Mouse (Mus musculus): ENCODE measurements at regions not wholly inside any gene's neighbourhood (a gene's known extent, or its start where the extent isn't known, plus 50 kb on each side); places are given as distances from the start of the nearest gene placed in this dataset.

DNA sequence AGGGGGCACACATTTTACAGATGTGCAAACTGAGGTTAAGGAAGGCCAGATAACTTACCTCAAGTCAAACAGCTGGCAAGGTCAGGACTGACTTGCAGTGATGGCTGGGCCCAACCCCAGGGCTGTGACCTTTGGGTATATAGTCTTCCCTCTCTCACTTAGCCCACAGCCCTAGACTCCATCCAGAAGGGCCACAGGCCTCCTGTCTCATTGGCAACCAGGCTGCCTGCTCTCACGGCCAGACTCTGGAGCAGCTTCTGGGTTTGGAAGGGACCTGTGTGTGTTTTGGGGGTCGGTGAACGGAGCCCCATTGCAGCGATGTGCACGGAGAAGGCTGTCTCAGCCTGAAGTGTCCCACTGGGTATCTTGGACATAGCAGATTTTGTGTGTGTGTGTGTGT lies 70.2 kb upstream of the Wnt7b start:
- no peak overlapping the region for H3K4me3 ChIP-seq
- no peak for ATAC-seq (ENCODE audit: insufficient number of reproducible peaks, insufficient read depth, low FRiP score, low TSS enrichment)
- H3K36me3 ChIP-seq, result no peaks in the 10 kb centered on the region
- H3K27me3 ChIP-seq, result peaks cover 45% of the 10 kb centered on the region
- no peaks in the 10 kb centered on the region for H3K9me3 ChIP-seq
- H3K4me1 ChIP-seq, result peaks cover 28% of the 10 kb centered on the region
- no peak overlapping the region for H3K9ac ChIP-seq
- 91% methylated on average over 5 of the region's 5 CpGs for WGBS
- no peak overlapping the region for H3K27ac ChIP-seq
- H3K4me2 ChIP-seq (replicated peaks), result no peak overlapping the region

DNA sequence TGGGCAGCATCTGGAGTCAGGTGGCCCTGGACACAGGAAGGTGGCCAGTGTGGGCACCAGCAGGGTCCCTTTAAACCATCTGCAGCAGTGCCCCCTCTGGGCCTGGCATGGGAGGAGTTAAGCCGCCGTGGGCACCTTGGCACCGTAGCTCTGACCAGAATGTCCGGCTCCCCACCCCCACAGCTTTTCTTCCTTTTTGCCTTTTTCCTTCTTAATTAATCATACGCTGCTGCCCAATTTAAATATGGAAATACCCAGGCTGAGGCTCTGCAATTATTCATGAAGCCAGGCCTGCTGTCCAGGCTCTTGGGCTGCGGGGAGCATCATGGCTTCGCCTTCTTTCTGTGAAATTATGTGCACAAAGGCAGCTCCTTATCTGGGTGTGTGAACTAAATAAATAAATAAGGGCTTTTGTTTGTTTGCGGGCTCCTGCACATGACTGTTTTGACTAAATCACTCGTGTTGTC lies 70.6 kb upstream of the Wnt7b start:
- Histone ChIP-seq H3K27me3 (peaks cover 47% of the 10 kb centered on the region), H3K9me3 (no peaks in the 10 kb centered on the region), H3K4me3 (no peak overlapping the region), H3K36me3 (no peaks in the 10 kb centered on the region), H3K27ac (peak overlapping the region; percentile 83; the same call in 1 of the 2 replicates), H3K9ac (0 out of 2 replicates have a peak overlapping the region, but pooled peaks have one; percentile 44), H3K4me2 (replicated peaks) (peak overlapping the region; percentile 44), H3K4me1 (peaks cover 28% of the 10 kb centered on the region)
- 74% methylated on average over 9 of the region's 9 CpGs for WGBS
- no peak for ATAC-seq (ENCODE audit: insufficient number of reproducible peaks, insufficient read depth, low FRiP score, low TSS enrichment)

DNA sequence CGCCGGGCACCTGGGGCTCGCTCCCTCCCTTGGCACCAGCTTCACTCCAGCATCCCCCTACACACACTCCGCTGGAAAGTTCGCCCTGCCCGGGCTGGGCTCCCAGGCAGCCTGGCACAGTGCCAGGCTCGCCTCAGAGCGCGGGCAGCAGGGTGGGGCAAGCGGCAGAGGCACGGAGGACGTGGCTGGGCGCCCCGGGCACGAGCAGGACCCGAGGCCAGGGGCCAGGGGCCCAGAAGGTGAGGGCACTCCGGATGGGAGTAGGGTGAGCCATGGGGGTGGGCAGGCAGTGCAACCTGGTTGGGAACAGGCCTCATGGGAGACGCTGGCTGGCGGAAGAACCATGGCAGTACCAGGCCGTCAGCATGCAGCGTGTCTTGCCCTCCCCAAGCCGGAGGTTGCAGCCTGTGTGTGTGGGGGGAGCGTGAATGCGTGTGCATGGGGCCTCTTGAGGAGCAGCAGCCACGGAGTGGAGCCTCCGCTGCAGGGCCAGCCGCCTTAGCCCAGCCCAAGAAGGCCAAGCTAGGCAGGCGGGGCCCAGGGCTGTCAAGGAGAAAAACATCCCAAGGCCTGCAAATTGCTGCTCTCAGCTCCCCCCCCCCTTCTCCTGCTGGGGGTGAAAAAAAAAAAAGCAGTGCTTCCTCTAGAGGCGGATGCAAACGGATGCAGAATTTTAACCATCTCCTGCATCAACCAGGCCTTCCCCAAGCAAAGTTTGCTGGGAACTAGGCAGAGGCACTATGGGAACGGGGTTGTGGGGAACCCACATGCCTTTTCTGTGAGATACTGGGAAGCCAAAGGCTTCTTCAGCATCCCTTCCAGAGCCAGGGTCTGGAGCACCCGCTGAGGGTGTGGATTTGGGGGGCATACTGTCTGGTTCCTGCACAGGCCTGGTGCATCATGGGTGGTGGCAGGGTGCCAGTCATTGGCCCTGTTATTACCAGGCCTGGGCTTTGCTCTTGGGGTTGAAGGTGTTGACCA lies 71.4 kb upstream of the Wnt7b start:
- Histone ChIP-seq H3K27me3 (peaks cover 48% of the 10 kb centered on the region), H3K36me3 (no peaks in the 10 kb centered on the region), H3K4me3 (peak overlapping the region; percentile 8; the same call in 1 of the 2 replicates), H3K9me3 (no peaks in the 10 kb centered on the region), H3K9ac (peak overlapping the region; percentile 44), H3K27ac (peak overlapping the region; percentile 83), H3K4me1 (peaks cover 28% of the 10 kb centered on the region), H3K4me2 (replicated peaks) (peak overlapping the region; percentile 44)
- ATAC-seq (ENCODE audit: insufficient number of reproducible peaks, insufficient read depth, low FRiP score, low TSS enrichment), result peak; percentile 55
- WGBS, result 44% methylated on average over 32 of the region's 32 CpGs

DNA sequence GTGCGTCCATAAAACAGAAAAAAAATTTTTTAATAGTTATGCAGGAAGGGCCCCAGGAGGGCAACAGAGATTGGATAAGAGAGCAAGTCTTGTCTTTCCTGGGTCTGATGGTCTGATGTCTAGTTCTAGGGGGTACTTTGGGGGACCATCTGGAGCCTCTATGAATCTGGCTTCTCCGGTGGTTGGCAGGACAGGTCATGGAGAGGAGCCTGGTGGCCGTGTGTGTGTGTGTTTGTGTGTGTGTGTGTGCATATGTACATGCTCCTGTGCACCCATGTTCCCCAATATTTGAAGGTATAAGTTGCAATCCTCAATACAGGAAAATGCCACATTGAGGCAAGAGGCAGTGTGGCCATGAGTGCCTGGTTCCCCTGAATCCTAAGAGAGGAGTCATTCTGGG lies 72.5 kb upstream of the Wnt7b start:
- Histone ChIP-seq H3K4me2 (replicated peaks) (no peak overlapping the region), H3K27me3 (peaks cover 55% of the 10 kb centered on the region), H3K9ac (no peak overlapping the region), H3K27ac (no peak overlapping the region), H3K4me1 (peaks cover 28% of the 10 kb centered on the region), H3K9me3 (no peaks in the 10 kb centered on the region), H3K4me3 (no peak overlapping the region), H3K36me3 (no peaks in the 10 kb centered on the region)
- WGBS, result 85% methylated on average over 3 of the region's 3 CpGs
- ATAC-seq (ENCODE audit: insufficient number of reproducible peaks, insufficient read depth, low FRiP score, low TSS enrichment), result no peak

DNA sequence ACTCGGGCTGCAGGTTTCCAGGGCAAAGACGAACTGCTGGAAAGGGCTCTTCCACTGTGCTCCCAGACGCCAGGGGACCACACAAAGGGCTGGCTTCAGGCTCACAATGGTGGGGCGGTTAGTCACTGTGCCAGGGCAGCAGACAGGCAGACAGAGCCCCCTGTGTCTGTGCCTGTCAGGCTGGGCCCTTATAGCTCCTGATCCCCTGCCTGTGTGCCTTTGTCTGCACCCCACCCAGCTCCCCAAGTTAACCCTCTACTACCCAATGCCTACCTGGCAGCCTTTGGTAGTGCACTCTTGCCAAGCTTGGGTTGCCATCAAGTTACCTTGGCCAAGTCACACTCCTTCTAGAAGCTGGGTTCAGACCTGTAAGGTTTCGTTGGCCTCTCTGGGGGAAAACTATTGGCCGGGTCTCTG lies 73.5 kb upstream of the Wnt7b start:
- H3K4me1 ChIP-seq, result peaks cover 28% of the 10 kb centered on the region
- peak overlapping the region; percentile 50; the same call in 1 of the 2 replicates for H3K27ac ChIP-seq
- no peak for ATAC-seq (ENCODE audit: insufficient number of reproducible peaks, insufficient read depth, low FRiP score, low TSS enrichment)

DNA sequence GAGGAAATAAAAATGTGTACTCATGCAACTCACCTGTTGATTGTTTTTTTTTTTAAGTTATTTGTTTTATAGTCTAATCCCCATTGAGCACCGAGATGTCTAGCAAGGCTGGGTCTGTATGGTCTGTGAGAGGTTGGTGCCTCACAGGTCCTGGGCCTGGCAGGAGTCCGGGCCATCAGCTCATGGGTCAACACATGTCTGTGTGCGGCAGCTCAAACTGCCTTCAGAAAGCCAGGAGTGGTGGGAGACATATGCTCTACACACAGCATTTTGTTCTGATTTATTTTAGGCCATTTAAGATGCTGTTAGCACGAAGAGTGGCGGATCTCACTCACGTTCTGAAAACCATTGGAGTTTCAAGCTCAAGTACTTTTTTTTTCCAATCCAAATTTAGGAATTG lies 74.6 kb upstream of the Wnt7b start:
- no peaks in the 10 kb centered on the region for H3K36me3 ChIP-seq
- H3K4me3 ChIP-seq, result no peak overlapping the region
- no peaks in the 10 kb centered on the region for H3K9me3 ChIP-seq
- no peak overlapping the region for H3K9ac ChIP-seq
- peaks cover 60% of the 10 kb centered on the region for H3K27me3 ChIP-seq
- no peak overlapping the region for H3K27ac ChIP-seq
- 73% methylated on average over 6 of the region's 6 CpGs for WGBS
- H3K4me1 ChIP-seq, result peaks cover 28% of the 10 kb centered on the region
- no peak overlapping the region for H3K4me2 ChIP-seq (replicated peaks)
- no peak for ATAC-seq (ENCODE audit: insufficient number of reproducible peaks, insufficient read depth, low FRiP score, low TSS enrichment)

More for the DNA sequence above, 73.5 kb upstream of the Wnt7b start:
- no peak overlapping the region; the same call in 1 of the 2 replicates for H3K9ac ChIP-seq
- WGBS, result 31% methylated on average over 6 of the region's 6 CpGs
- H3K9me3 ChIP-seq, result no peaks in the 10 kb centered on the region
- H3K36me3 ChIP-seq, result no peaks in the 10 kb centered on the region
- H3K4me3 ChIP-seq, result no peak overlapping the region
- no peak overlapping the region for H3K4me2 ChIP-seq (replicated peaks)
- peaks cover 55% of the 10 kb centered on the region for H3K27me3 ChIP-seq

DNA sequence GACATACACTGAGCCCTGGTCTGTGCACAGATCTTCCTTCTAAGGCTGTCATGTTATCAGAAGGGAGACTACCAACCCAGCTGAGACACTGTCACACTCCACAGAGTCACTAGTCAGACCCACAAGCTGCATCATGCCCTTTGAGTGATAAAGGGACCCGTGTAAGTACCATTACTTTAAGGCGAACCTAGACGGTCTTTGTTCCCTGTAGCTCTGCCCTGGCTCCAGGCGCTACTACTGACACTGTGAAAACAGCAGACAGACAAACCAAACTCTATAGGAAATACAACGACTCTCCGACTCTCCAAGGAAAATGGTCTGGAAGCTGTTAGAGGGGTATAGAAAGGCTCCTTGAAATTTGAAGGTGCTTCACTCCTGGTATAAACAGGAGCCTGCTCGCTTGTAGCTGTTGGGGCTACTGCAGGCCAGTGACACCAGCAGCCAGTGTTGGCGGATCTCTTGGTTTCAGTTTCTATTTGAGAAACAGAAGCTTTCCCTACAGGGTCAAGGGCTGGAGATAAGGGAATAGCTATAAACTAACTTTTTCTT lies 75.2 kb upstream of the Wnt7b start:
- no peak overlapping the region for H3K27ac ChIP-seq
- no peaks in the 10 kb centered on the region for H3K9me3 ChIP-seq
- 62% methylated on average over 8 of the region's 8 CpGs for WGBS
- H3K36me3 ChIP-seq, result no peaks in the 10 kb centered on the region
- no peak for ATAC-seq (ENCODE audit: insufficient number of reproducible peaks, insufficient read depth, low FRiP score, low TSS enrichment)
- H3K27me3 ChIP-seq, result peaks cover 64% of the 10 kb centered on the region
- no peak overlapping the region for H3K4me3 ChIP-seq
- H3K9ac ChIP-seq, result no peak overlapping the region
- H3K4me2 ChIP-seq (replicated peaks), result no peak overlapping the region
- H3K4me1 ChIP-seq, result peaks cover 28% of the 10 kb centered on the region

DNA sequence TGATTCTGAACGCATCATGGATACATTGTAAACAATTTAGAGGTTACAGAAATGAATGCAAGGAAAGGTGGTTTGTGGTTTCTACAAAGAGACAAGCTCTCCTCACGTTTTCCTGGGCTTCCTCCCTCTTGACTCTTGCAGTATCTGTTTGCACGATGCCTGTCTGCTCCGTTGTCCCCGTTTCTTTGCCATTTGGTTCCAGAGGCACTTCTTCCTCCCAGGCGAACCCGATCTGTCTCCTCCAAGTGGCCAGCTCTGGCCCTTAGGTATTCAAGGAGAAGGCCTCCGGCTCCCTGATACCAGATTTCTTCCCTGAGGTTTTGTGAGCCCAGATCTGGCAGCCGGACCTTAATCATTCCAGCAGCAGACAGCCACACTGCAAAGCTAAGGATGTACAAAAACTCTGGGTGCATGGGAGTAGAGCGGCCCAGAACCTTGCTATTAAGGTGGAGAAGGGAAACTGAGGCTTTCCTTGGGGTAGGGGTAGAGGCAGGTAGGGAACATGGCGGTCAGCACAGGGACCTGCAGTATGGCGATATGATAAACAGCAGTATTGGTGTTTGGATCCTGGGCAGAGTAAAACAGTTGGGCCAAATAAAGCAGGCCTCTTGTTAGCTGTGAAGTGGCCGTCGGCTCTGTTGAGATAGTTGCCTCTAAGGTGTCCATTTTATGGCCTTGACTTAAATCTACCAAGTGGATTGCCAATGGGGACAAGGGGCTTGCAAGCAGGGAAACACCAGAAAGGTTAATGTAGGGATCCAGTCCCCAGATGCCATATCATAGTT lies 76.0 kb upstream of the Wnt7b start:
- 82% methylated on average over 14 of the region's 14 CpGs for WGBS
- Histone ChIP-seq H3K9ac (no peak overlapping the region), H3K9me3 (no peaks in the 10 kb centered on the region), H3K27ac (no peak overlapping the region), H3K36me3 (no peaks in the 10 kb centered on the region), H3K4me3 (no peak overlapping the region), H3K4me2 (replicated peaks) (no peak overlapping the region), H3K4me1 (peaks cover 20% of the 10 kb centered on the region), H3K27me3 (peaks cover 65% of the 10 kb centered on the region)
- ATAC-seq (ENCODE audit: insufficient number of reproducible peaks, insufficient read depth, low FRiP score, low TSS enrichment), result no peak

DNA sequence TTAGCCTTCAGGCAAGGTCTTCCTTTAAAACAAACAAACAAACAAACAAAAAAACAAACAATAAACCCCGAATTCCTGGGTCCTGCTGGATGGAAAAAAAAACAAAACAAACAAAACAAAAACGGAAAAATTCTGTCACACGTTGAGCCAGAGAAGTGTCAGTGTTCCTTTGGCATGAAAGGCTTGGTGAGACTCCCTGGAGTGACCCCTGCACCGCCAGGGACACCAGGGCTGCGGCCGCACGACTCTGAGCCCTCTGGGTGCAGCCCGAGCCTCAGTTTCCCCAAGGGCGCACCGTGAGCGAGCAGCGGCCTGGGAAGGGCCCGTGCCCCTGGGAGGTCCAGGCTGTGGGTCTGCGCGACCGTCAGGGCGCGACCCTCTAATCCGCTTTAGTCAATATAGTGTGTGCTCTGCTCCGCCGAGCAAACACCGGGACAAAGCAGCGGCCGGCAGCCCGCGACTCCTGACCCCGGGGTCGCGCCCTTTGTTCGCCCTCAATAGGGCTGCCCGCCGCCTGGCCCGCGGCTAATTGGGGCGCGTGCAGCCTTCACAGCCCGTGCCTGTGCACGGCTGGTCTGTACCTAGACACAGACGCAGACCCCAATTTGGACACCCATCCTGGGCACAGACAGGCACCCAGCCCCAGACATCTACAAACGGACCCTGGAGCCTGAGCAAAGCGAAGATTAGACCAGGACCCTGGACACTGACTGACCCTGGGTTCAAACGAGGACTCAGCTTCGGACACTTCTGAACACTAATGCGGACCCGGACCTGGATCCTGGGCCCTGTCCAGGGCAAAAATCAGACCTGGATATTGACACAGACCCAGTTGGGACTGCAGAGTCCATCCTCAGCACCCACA lies 74.0 kb upstream of the Ppara start:
- peaks cover 4% of the 10 kb centered on the region; the same call in 1 of the 2 replicates for H3K4me1 ChIP-seq
- WGBS, result 10% methylated on average over 45 of the region's 45 CpGs

DNA sequence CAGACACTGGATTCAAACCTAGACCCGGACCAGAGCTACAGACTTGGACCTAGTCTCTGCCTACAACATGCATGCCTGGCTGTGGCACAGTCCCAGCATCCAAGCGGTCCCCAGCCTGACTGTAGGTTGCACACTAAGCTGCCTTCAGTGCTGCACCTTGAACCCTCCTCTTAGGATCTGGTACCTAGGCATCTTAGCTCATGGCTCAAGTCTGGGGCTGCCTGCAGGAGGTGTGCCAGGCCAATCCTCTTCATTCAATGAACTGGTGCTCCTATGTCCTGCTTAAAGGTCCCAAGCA lies 73.4 kb upstream of the Ppara start:
- H3K27me3 ChIP-seq, result peaks cover 77% of the 10 kb centered on the region
- WGBS, result 73% methylated on average over 2 of the region's 2 CpGs
- no peak overlapping the region for H3K27ac ChIP-seq
- H3K4me1 ChIP-seq, result no peaks in the 10 kb centered on the region
- H3K4me2 ChIP-seq (replicated peaks), result no peak overlapping the region
- H3K4me3 ChIP-seq, result no peak overlapping the region
- no peaks in the 10 kb centered on the region for H3K36me3 ChIP-seq
- H3K9me3 ChIP-seq, result no peaks in the 10 kb centered on the region
- no peak overlapping the region for H3K9ac ChIP-seq
- no peak for ATAC-seq (ENCODE audit: insufficient number of reproducible peaks, insufficient read depth, low FRiP score, low TSS enrichment)

More for the DNA sequence above, 74.0 kb upstream of the Ppara start:
- H3K4me3 ChIP-seq, result no peak overlapping the region
- no peak overlapping the region for H3K27ac ChIP-seq
- H3K9me3 ChIP-seq, result no peaks in the 10 kb centered on the region
- H3K36me3 ChIP-seq, result no peaks in the 10 kb centered on the region
- H3K27me3 ChIP-seq, result peaks cover 80% of the 10 kb centered on the region
- no peak overlapping the region for H3K4me2 ChIP-seq (replicated peaks)
- no peak overlapping the region for H3K9ac ChIP-seq
- ATAC-seq (ENCODE audit: insufficient number of reproducible peaks, insufficient read depth, low FRiP score, low TSS enrichment), result no peak

DNA sequence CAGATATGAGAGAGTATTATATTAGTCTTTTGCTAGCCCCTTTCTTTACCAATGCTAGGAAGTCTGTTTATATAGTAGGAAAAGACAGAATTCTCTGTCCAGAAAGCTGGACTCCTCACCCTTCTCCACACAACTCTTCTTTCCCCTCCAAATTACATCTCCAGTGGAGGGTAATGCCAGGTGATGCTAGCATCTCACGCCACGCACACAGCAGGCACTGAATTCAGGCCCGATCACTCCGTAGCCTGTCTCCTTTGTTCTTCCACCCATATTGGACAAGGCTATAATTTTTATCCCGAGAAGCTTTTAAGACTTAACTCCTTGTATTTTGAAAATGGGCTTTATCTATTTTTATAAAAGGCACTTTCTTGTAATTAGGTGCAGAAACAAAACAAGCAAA lies 73.0 kb upstream of the Ppara start:
- no peak overlapping the region for H3K4me3 ChIP-seq
- no peak for ATAC-seq (ENCODE audit: insufficient number of reproducible peaks, insufficient read depth, low FRiP score, low TSS enrichment)
- no peaks in the 10 kb centered on the region for H3K4me1 ChIP-seq
- no peak overlapping the region for H3K9ac ChIP-seq
- 90% methylated on average over 5 of the region's 5 CpGs for WGBS
- no peaks in the 10 kb centered on the region for H3K9me3 ChIP-seq
- H3K4me2 ChIP-seq (replicated peaks), result no peak overlapping the region
- H3K27me3 ChIP-seq, result peaks cover 81% of the 10 kb centered on the region
- no peaks in the 10 kb centered on the region for H3K36me3 ChIP-seq
- no peak overlapping the region for H3K27ac ChIP-seq

Measured in embryonic facial prominence, embryonic 12.5 days (tissue).